Mouse (Mus musculus): ENCODE data around the gene Nicn1.

The Nicn1 gene

GRCm38 (mm10) chr9:108325811-108326210 is 35.6 kb downstream of the Nicn1 start:
- ATAC-seq (ENCODE audit: insufficient number of reproducible peaks, low FRiP score, low TSS enrichment) = no peak

DNA sequence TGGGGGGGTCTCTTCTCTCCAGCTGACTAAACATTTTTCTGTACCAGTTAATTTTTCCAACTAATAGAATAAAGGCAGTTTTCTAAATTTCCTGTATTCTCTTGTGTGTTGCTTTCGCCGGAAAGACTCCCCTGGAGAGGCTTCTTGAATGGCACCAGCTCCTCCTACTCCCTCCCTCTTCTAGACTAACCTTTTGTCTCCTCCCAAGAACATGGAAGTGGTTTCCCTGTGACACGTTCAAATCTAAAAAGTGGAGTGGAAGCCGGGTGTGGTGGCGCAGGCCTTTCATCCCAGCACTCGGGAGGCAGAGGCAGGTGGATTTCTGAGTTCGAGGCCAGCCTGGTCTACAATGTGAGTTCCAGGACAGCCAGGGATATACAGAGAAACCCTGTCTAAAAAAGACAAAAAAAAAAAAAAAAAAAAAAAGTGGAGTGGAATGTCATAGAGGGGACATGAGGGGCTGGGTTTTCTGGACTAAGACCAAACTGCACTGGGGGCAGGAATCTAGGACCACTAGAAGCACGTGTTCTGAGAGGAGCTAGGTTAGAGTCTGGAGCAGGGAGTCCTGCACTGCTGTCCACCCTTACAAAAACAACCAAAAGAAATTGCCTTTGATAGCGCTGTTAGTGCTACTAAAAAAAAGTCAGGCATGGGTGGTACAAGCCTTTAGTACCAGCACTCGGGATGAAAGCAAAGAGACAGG is 47.8 kb downstream of the Nicn1 start:
- ATAC-seq (ENCODE audit: insufficient number of reproducible peaks, low FRiP score, low TSS enrichment) = no peak

DNA sequence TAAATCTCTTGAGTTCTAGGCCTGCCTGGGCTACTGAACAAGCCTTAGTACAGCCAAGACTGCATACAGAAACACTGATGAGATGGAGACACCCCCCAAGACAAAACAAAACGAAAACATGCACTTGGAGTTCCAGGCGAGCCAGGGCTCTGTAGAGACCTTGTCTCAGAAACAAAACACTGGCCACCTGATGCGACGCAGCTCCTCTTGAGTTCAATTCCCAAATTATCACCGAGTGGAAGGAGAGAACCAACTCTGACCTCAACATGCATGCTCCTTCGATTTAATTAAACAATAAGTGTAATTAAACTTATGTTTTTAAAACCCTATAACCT is 48.3 kb downstream of the Nicn1 start:
- ATAC-seq (ENCODE audit: insufficient number of reproducible peaks, low FRiP score, low TSS enrichment) = no peak

DNA sequence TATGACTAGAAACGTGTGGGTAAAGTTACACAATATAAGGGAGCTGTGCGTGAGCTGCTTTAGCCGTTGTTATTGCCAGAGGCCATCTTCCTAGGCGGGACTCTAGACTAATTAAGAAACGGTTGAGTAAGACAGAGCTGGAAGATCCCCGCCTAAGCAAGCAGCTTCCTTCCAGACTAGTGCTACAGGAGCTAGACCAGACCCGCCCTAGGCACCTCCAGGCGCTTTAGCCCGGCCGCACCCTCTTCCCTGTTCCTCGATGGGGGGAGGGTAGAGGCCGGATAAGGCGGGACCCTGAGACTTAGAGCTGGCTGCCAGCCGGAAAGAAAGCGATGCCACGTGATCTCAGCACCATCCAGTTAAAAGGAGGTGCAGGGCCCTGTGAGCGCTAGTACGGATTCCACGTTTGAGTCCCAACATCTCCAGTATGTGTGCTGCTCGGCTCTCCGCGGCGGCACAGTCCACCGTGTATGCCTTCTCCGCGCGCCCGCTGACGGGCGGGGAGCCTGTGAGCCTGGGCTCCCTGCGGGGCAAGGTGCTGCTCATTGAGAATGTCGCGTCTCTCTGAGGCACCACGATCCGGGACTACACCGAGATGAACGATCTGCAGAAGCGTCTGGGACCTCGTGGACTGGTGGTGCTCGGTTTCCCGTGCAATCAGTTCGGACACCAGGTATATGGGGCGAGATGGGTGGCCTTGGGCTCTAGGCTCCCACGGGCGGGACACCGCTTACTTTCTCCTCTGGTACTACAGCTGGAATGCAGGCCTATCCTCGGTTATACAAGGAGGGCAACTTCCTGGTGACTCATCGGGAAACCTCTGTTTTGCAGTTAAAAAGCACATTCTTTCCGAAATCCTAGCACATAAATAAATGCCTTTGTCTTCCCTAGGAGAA is 48.9 kb downstream of the Nicn1 start, which contains the start of gene Gpx1:
TSS of gene Gpx1 (plus strand) at position 18 of the 896 bp plus-strand sequence.
- peak; percentile 88 for ATAC-seq (ENCODE audit: insufficient number of reproducible peaks, low FRiP score, low TSS enrichment)

DNA sequence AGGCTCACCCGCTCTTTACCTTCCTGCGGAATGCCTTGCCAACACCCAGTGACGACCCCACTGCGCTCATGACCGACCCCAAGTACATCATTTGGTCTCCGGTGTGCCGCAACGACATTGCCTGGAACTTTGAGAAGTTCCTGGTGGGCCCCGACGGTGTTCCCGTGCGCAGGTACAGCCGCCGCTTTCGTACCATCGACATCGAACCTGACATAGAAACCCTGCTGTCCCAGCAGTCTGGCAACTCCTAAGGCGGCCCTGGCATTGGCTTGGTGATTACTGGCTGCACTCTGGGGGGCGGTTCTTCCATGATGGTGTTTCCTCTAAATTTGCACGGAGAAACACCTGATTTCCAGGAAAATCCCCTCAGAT is 49.6 kb downstream of the Nicn1 start:
- no peak for ATAC-seq (ENCODE audit: insufficient number of reproducible peaks, low FRiP score, low TSS enrichment)

DNA sequence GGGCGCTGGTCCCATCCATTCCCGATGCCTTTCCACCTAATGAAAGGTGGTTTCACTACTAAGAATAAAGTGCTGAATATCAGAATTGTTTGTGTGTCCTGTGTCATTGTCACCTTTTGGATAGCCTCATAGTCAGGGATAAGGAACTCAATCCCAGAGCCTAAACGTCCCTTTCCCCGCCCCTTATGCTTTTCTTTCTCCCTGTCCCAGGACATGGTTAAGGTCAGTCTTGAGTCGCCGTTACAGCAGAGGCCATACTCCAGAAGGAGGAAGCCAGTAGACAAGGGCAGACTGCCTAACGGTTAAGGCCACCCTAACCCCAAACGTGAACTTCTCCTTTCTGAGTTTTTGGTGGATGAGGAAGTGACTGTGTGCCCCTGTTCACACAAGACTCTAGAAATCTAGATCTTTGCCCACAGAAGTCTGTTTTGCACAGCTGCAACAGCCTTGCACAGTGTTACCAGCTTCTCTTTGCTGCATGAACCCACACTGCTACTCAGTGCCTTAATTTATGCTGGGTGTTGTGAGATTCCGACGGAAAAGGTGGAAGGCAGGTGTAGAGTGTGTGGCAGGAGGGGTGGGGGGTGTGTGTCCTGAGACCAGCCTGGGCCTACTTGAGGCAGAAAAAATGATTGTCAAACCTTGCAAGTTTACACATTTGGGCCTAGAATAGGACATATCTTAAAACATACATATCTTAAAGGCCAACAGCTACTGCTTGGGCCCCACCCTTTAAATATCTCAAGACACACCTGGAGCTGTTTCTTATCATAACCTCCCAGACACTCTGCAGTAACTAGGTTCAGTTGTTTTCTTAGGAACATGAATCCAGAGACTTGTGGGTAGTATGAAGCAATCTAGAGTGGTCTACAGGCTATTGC is 50.3 kb downstream of the Nicn1 start:
- no peak for ATAC-seq (ENCODE audit: insufficient number of reproducible peaks, low FRiP score, low TSS enrichment)

DNA sequence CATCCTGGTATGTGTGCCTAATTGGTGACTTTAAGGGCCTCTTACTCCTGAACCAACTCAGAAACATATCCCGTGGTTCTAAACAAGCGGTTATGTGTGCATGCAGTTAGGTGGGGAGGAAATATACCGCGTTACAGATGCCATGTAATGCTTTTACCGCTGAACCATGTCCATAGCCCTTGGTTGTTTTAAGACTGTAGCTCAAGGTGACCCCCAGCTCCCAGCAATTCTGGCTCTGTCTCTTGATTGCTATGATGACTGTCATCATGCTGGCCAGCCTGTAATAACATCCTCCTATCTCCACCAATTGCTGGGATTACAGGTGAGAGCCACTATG is 50.9 kb downstream of the Nicn1 start:
- ATAC-seq (ENCODE audit: insufficient number of reproducible peaks, low FRiP score, low TSS enrichment) = no peak

DNA sequence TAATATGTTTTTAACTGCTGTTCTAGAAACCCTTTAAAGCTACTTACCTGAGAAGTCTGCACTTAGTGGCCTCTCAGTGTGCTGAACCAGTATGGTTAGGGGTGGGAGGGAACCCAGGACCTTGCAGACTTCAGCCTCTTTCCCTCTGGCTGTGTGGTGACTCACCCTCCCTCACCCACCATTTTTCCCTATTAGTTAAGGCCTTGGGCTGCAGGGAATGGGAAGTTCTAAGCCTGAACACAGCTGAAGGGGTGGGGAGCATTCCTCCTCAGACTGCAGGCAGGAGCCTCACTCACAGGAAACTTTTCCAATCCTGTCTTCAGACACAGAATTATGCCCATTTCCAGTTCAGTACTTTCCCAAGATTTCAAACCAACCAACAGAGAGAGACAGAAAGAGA is 51.6 kb downstream of the Nicn1 start:
- no peak for ATAC-seq (ENCODE audit: insufficient number of reproducible peaks, low FRiP score, low TSS enrichment)

DNA sequence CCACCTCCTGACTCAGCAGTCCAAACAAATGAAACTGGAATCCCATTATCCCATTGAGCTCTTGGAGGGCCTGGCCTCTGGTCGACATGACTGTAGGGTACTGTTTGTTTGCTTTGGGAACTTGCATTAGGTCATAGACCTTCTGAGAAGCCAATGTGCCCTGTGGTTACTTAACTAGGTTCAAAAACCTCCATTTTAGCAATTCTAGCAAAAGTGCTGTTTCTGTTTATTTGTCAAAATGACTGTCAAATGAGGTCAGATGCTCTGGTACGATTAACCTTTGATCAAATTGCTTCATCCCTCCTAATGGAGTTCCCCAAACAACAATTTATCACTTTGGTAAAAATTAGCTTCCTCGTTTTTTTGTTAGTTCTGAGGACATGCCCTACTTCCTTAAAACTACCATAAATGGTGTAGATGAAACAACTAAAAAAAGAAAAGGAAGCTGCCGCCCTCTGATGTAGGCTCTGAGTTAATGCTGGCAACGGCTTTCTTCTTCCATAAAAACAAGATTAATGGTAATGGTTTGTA is 52.1 kb downstream of the Nicn1 start:
- no peak for ATAC-seq (ENCODE audit: insufficient number of reproducible peaks, low FRiP score, low TSS enrichment)

GRCm38 (mm10) chr9:108343331-108343730 is 53.1 kb downstream of the Nicn1 start:
- no peak for ATAC-seq (ENCODE audit: insufficient number of reproducible peaks, low FRiP score, low TSS enrichment)

GRCm38 (mm10) chr9:108343835-108344234 is 53.6 kb downstream of the Nicn1 start:
- no peak for ATAC-seq (ENCODE audit: insufficient number of reproducible peaks, low FRiP score, low TSS enrichment)

GRCm38 (mm10) chr9:108344471-108344870 is 54.2 kb downstream of the Nicn1 start:
- no peak for ATAC-seq (ENCODE audit: insufficient number of reproducible peaks, low FRiP score, low TSS enrichment)
